Mouse (Mus musculus) lung, adult 2 months (tissue): Measurements from ENCODE around the gene Rin2.

Experiments
- CTCF ChIP-seq: fragments of 200-500 bp; IDR thresholded peaks from 2 replicates; pipeline ENCODE4 v1.5.1; 2011; ENCODE audit warnings: mild to moderate bottlenecking, low read length, control low read depth; ENCODE audit not compliant: insufficient read depth
- POLR2A ChIP-seq: fragments of 200-500 bp; IDR thresholded peaks from 2 replicates; pipeline ENCODE4 v1.6.1; 2011; ENCODE audit warnings: low read depth, mild to moderate bottlenecking, control low read depth, low read length, borderline replicate concordance; ENCODE audit errors: extremely low read depth

- TF ChIP-seq CTCF (no peak), POLR2A (no peak)
Observed at GRCm38 (mm10) chr2:145683536-145683935, 8.5 kb downstream of the Rin2 start.
